17 mouse cellular contexts compared by ENCODE assay signal in genomic region chr14:46573401-46573800, GRCm38 (mm10).
DNase-seq lines count a peak whose midpoint lies in the region; ATAC-seq lines count a peak whose summit lies in the region.
"Had no signal": no experiment of that assay in that cellular context is flagged by ENCODE, and none has a peak within 500 bp of the region (broad histone marks: within the 10 kb centered on the region; RNA-seq: fewer than 3 reads in every experiment).

No protein-coding gene starts in this region.

- H3K9me3 ChIP-seq in forebrain, embryonic 10.5 days: no peaks in the 10 kb centered on the region
- H3K9me3 ChIP-seq in forebrain, embryonic 15.5 days: no peaks in the 10 kb centered on the region
- no peaks in the 10 kb centered on the region for H3K9me3 ChIP-seq in midbrain, embryonic 15.5 days
- no peaks in the 10 kb centered on the region for H3K9me3 ChIP-seq in midbrain, embryonic 14.5 days (ENCODE audit: control insufficient read depth, low read length)
- no peaks in the 10 kb centered on the region for H3K9me3 ChIP-seq in liver, embryonic 12.5 days (replicated peaks)
- H3K9me3 ChIP-seq: embryonic facial prominence, embryonic 13.5 days; hindbrain, embryonic 10.5 days; lung, embryonic 15.5 days; neural tube, embryonic 12.5 days had no signal

- no peaks in the 10 kb centered on the region for H3K36me3 ChIP-seq in forebrain, embryonic 10.5 days (replicated peaks)
- H3K36me3 ChIP-seq in forebrain, embryonic 15.5 days: no peaks in the 10 kb centered on the region
- no peaks in the 10 kb centered on the region for H3K36me3 ChIP-seq in midbrain, embryonic 15.5 days (replicated peaks)
- H3K36me3 ChIP-seq in midbrain, embryonic 14.5 days (ENCODE audit: control insufficient read depth, insufficient read depth, low read length): no peaks in the 10 kb centered on the region
- no peaks in the 10 kb centered on the region for H3K36me3 ChIP-seq in liver, embryonic 12.5 days
- H3K36me3 ChIP-seq: embryonic facial prominence, embryonic 13.5 days; hindbrain, embryonic 10.5 days; lung, embryonic 15.5 days; neural tube, embryonic 12.5 days had no signal

- no peak for ATAC-seq in forebrain, embryonic 15.5 days (replicated peaks)
- peak; percentile 35; the same call in 1 of the 2 replicates for ATAC-seq in midbrain, embryonic 15.5 days (replicated peaks)
- ATAC-seq in midbrain, embryonic 14.5 days (ENCODE audit: low FRiP score, low TSS enrichment): no peak
- ATAC-seq in liver, embryonic 12.5 days: peak; percentile 97

- no peak overlapping the region for H3K9ac ChIP-seq in forebrain, embryonic 15.5 days (replicated peaks)
- no peak overlapping the region for H3K9ac ChIP-seq in midbrain, embryonic 15.5 days
- H3K9ac ChIP-seq in midbrain, embryonic 14.5 days (replicated peaks; ENCODE audit: low read length): no peak overlapping the region
- peak overlapping the region; percentile 17; the same call in 1 of the 2 replicates for H3K9ac ChIP-seq in liver, embryonic 12.5 days
- H3K9ac ChIP-seq: embryonic facial prominence, embryonic 13.5 days; lung, embryonic 15.5 days; neural tube, embryonic 12.5 days had no signal

- H3K4me3 ChIP-seq in forebrain, embryonic 10.5 days: no peak overlapping the region
- no peak overlapping the region for H3K4me3 ChIP-seq in forebrain, embryonic 15.5 days
- H3K4me3 ChIP-seq in midbrain, embryonic 15.5 days: no peak overlapping the region
- H3K4me3 ChIP-seq in midbrain, embryonic 14.5 days (replicated peaks; ENCODE audit: low read depth, low read length): no peak overlapping the region
- no peak overlapping the region for H3K4me3 ChIP-seq in liver, embryonic 12.5 days
- H3K4me3 ChIP-seq: embryonic facial prominence, embryonic 13.5 days; hindbrain, embryonic 10.5 days; lung, embryonic 15.5 days; neural tube, embryonic 12.5 days had no signal

- peaks cover 44% of the 10 kb centered on the region for H3K4me1 ChIP-seq in forebrain, embryonic 10.5 days
- H3K4me1 ChIP-seq in forebrain, embryonic 15.5 days: no peaks in the 10 kb centered on the region
- 0 out of 2 replicates have a peak, but pooled peaks cover 3% of the 10 kb centered on the region for H3K4me1 ChIP-seq in midbrain, embryonic 15.5 days
- H3K4me1 ChIP-seq in midbrain, embryonic 14.5 days (ENCODE audit: control insufficient read depth, insufficient read depth, low read length): 0 out of 2 replicates have a peak, but pooled peaks cover 4% of the 10 kb centered on the region
- H3K4me1 ChIP-seq in liver, embryonic 12.5 days: peaks cover 69% of the 10 kb centered on the region
- H3K4me1 ChIP-seq: neural tube, embryonic 12.5 days had no signal

- 0 out of 2 replicates have a peak overlapping the region, but pooled peaks have one; percentile 35 for H3K27ac ChIP-seq in forebrain, embryonic 10.5 days
- H3K27ac ChIP-seq in forebrain, embryonic 15.5 days (replicated peaks): no peak overlapping the region
- no peak overlapping the region for H3K27ac ChIP-seq in midbrain, embryonic 15.5 days
- no peak overlapping the region for H3K27ac ChIP-seq in midbrain, embryonic 14.5 days (replicated peaks; ENCODE audit: low read depth, low read length)
- peak overlapping the region; percentile 82 for H3K27ac ChIP-seq in liver, embryonic 12.5 days
- H3K27ac ChIP-seq: embryonic facial prominence, embryonic 13.5 days; hindbrain, embryonic 10.5 days; lung, embryonic 15.5 days; neural tube, embryonic 12.5 days had no signal

- H3K4me2 ChIP-seq in forebrain, embryonic 15.5 days (replicated peaks): no peak overlapping the region
- H3K4me2 ChIP-seq in midbrain, embryonic 15.5 days: no peak overlapping the region
- H3K4me2 ChIP-seq in midbrain, embryonic 14.5 days (ENCODE audit: low read length): no peak overlapping the region
- H3K4me2 ChIP-seq in liver, embryonic 12.5 days: peak overlapping the region; percentile 44
- H3K4me2 ChIP-seq: embryonic facial prominence, embryonic 13.5 days; lung, embryonic 15.5 days; neural tube, embryonic 12.5 days had no signal

- intact Hi-C loops in left cerebral cortex, postnatal 25 days (cut with DNase I): no loop called here

- peaks cover 9% of the 10 kb centered on the region; the same call in 1 of the 2 replicates for H3K27me3 ChIP-seq in forebrain, embryonic 10.5 days (ENCODE audit: poor library complexity, severe bottlenecking)
- no peaks in the 10 kb centered on the region for H3K27me3 ChIP-seq in forebrain, embryonic 15.5 days
- H3K27me3 ChIP-seq in midbrain, embryonic 15.5 days (replicated peaks): no peaks in the 10 kb centered on the region
- H3K27me3 ChIP-seq in midbrain, embryonic 14.5 days (ENCODE audit: control insufficient read depth, insufficient read depth, low read length): no peaks in the 10 kb centered on the region
- H3K27me3 ChIP-seq in liver, embryonic 12.5 days (replicated peaks): no peaks in the 10 kb centered on the region; the same call in 1 of the 2 replicates
- H3K27me3 ChIP-seq: lung, embryonic 15.5 days; neural tube, embryonic 12.5 days had no signal

- 85% methylated on average over 6 of the region's 6 CpGs for WGBS in forebrain, embryonic 10.5 days
- 71% methylated on average over 6 of the region's 6 CpGs for WGBS in forebrain, embryonic 15.5 days
- WGBS in midbrain, embryonic 15.5 days: 65% methylated on average over 6 of the region's 6 CpGs
- WGBS in midbrain, embryonic 14.5 days: 68% methylated on average over 6 of the region's 6 CpGs
- WGBS in liver, embryonic 12.5 days (ENCODE audit: insufficient replicate concordance): 15% methylated on average over 6 of the region's 6 CpGs

- no peak for DNase-seq in forebrain, embryonic 10.5 days (ENCODE audit: extremely low spot score, low spot score)
- DNase-seq in midbrain, embryonic 14.5 days: no peak
- DNase-seq in yolk sac, embryonic 10.5 days (ENCODE audit: low spot score): peak; percentile 73
- DNase-seq in thymus, adult 18-20 months: no peak
- DNase-seq in left cerebral cortex, postnatal 25 days (ENCODE audit: low spot score in 2 of 2): no peak
- DNase-seq: adrenal gland, postnatal 10 days; cerebellum, adult 18-20 months; gastrocnemius, postnatal 25 days; spleen, adult 18-20 months; thymus, postnatal 14 days had no signal

Comparison
In these comparisons a context has a peak if more than half of its experiments do, and no peak if none do; other contexts are left out.
1. H3K27ac ChIP-seq: peak in forebrain, embryonic 10.5 days (single experiment) and liver, embryonic 12.5 days (single experiment); none in forebrain, embryonic 15.5 days (single experiment), midbrain, embryonic 15.5 days (single experiment) and midbrain, embryonic 14.5 days (single experiment).
2. ATAC-seq: peak in midbrain, embryonic 15.5 days (single experiment) and liver, embryonic 12.5 days (single experiment); none in forebrain, embryonic 15.5 days (single experiment) and midbrain, embryonic 14.5 days (single experiment).